Mouse (Mus musculus) heart, embryonic 10.5 days (tissue): ENCODE data around the gene Galnt6. TPM values are rescaled to one million over a fixed set of nuclear protein-coding genes. Genes with fewer than 3 reads are reported as not detected.

Experiments used
- DNase-seq: peaks from one replicate; pipeline ENCODE4 v3.0.0-alpha.2; 2017; ENCODE audit warnings: low spot score
- H3K27ac ChIP-seq: fragments of 300-500 bp; sonication (generic); 2 replicates; pipeline ENCODE4 v1.5.1; 2016; ENCODE audit warnings: mild to moderate bottlenecking
- H3K27me3 ChIP-seq: fragments of 300-500 bp; sonication (generic); 2 replicates; pipeline ENCODE4 v1.6.1; 2016; ENCODE audit warnings: mild to moderate bottlenecking; ENCODE audit not compliant: poor library complexity, insufficient read depth, severe bottlenecking
- H3K36me3 ChIP-seq: fragments of 300-500 bp; sonication (generic); 2 replicates; pipeline ENCODE4 v1.6.1; 2016; ENCODE audit warnings: mild to moderate bottlenecking, moderate library complexity
- H3K4me1 ChIP-seq: fragments of 300-500 bp; sonication (generic); 2 replicates; pipeline ENCODE4 v1.6.1; 2016; ENCODE audit warnings: mild to moderate bottlenecking
- H3K4me3 ChIP-seq: fragments of 300-500 bp; sonication (generic); 2 replicates; pipeline ENCODE4 v1.5.1; 2016; ENCODE audit warnings: mild to moderate bottlenecking, moderate library complexity
- H3K9me3 ChIP-seq: fragments of 300-500 bp; sonication (generic); 2 replicates; pipeline ENCODE4 v1.6.1; 2016; ENCODE audit warnings: mild to moderate bottlenecking, moderate library complexity
- WGBS: fragments of 180-500 bp; shearing (Covaris S2); methylation state at CpG from one replicate; pipeline ENCODE4 v1.1.7; 2016; 5-methylcytosine and 5-hydroxymethylcytosine counted together
- microRNA-seq: library from miRNA; unstranded; fragments of <30 nt; microRNA quantifications from one replicate; pipeline ENCODE4, GENCODE M21; 2017
- polyA plus RNA-seq: library from polyadenylated mRNA; unstranded; fragments of >200 nt; fragmentation: Nextera tagmentation; extraction: Ambion mirVana; gene quantifications from 2 replicates; pipeline ENCODE4 v1.2.1, GENCODE M21; 2016

The Galnt6 gene
- polyA plus RNA-seq, 1 experiment from 2014 or later = 0.18 TPM

DNA sequence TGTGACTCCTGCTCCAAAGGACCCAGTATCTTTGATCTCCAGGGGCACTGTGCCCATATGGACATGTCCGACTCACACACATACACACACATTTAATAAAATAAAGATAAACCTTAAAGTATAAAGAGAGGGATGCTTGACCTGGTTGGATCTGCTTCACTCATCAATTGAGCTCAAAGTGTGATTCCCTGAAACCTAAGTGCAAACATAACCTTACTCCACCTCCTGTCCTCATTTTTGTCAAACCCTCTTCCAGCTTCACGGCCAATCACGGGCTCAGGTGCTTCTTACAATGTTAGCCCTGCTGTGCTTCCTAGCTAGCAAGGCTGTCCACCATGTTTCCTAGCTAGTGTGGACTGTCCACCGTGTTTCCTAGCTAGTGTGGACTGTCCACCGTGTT is 74.0 kb downstream of the Galnt6 start:
- Histone ChIP-seq H3K9me3 (no peaks in the 10 kb centered on the region), H3K4me1 (peaks cover 27% of the 10 kb centered on the region), H3K4me3 (no peak overlapping the region), H3K27me3 (no peaks in the 10 kb centered on the region), H3K27ac (no peak overlapping the region), H3K36me3 (no peaks in the 10 kb centered on the region)
- 81% methylated on average over 5 of the region's 5 CpGs for WGBS
- DNase-seq = no peak

GRCm38 (mm10) chr15:100654271-100654670 is 74.9 kb downstream of the Galnt6 start:
- no peak for DNase-seq
- WGBS = 80% methylated on average over 1 of the region's 1 CpGs
- H3K4me1 ChIP-seq = peaks cover 36% of the 10 kb centered on the region

DNA sequence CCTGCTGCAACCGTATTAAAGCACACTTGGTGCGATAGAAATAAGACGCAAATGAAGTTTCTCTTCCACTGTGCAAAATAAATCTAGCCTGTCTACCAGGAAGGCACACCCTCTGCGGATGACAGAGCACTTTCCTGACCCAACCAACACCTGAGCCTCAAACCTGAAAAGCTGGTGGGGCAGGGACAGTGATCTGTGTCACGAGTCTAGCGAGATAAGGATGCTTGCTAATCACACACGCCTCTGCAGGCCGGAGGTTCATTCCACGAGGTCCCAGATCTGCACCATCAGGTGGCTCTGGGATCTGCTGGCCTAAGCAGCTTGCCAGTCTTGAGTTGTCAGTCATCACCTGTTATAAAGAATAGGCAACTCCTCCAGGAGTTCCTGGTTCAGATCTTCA is 77.6 kb downstream of the Galnt6 start:
- Histone ChIP-seq H3K36me3 (no peaks in the 10 kb centered on the region), H3K27ac (no peak overlapping the region), H3K9me3 (no peaks in the 10 kb centered on the region), H3K4me3 (no peak overlapping the region), H3K4me1 (peaks cover 33% of the 10 kb centered on the region), H3K27me3 (no peaks in the 10 kb centered on the region)
- 59% methylated on average over 9 of the region's 9 CpGs for WGBS
- DNase-seq = no peak

More at GRCm38 (mm10) chr15:100654271-100654670, 74.9 kb downstream of the Galnt6 start:
- no peak overlapping the region for H3K4me3 ChIP-seq
- no peaks in the 10 kb centered on the region for H3K9me3 ChIP-seq
- no peak overlapping the region for H3K27ac ChIP-seq
- no peaks in the 10 kb centered on the region for H3K27me3 ChIP-seq
- no peaks in the 10 kb centered on the region for H3K36me3 ChIP-seq

DNA sequence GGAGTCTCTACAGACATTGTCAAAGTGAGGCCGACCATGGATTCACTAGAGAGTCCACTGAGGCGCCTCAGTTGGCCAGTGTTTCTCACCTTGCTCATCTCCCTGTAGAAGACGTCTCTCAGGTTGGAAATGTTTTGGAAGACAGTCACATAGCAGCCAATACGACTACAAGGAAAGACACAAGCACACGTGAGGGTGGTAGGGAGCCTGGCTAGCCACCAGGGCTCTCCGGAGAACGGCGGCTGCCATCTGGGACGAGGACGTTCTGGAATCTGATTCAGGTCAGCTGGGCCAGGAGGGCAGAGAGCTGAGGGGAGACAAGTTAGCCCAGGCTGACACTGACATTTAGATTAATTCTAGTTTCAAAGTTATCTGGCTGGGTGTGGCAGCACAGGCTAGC is 79.1 kb downstream of the Galnt6 start:
- no peaks in the 10 kb centered on the region for H3K36me3 ChIP-seq
- no peak overlapping the region for H3K27ac ChIP-seq
- WGBS = 76% methylated on average over 10 of the region's 10 CpGs
- H3K4me3 ChIP-seq = no peak overlapping the region
- DNase-seq = no peak
- H3K9me3 ChIP-seq = no peaks in the 10 kb centered on the region
- peaks cover 29% of the 10 kb centered on the region for H3K4me1 ChIP-seq
- H3K27me3 ChIP-seq = no peaks in the 10 kb centered on the region

GRCm38 (mm10) chr15:100646161-100646560 is 83.0 kb downstream of the Galnt6 start:
- no peak overlapping the region for H3K4me3 ChIP-seq
- peaks cover 30% of the 10 kb centered on the region for H3K4me1 ChIP-seq
- WGBS = 72% methylated on average over 6 of the region's 6 CpGs
- H3K9me3 ChIP-seq = no peaks in the 10 kb centered on the region
- H3K27me3 ChIP-seq = no peaks in the 10 kb centered on the region
- no peak for DNase-seq
- no peak overlapping the region for H3K27ac ChIP-seq
- no peaks in the 10 kb centered on the region for H3K36me3 ChIP-seq

GRCm38 (mm10) chr15:100642451-100642850 is 86.7 kb downstream of the Galnt6 start:
- Histone ChIP-seq H3K4me3 (no peak overlapping the region), H3K27ac (no peak overlapping the region), H3K4me1 (peaks cover 34% of the 10 kb centered on the region), H3K27me3 (peaks cover 16% of the 10 kb centered on the region), H3K36me3 (no peaks in the 10 kb centered on the region), H3K9me3 (no peaks in the 10 kb centered on the region)
- DNase-seq = no peak
- WGBS = 90% methylated on average over 7 of the region's 7 CpGs

Small RNA genes within 50 kb of the gene (microRNA-seq; reads per million reads assigned to microRNA genes)
- gene Mir6961 = not detected

Other genes starting within 250 kb of the Galnt6 start
- gene Csrnp2, start 233.9 kb downstream of the Galnt6 start, polyA plus RNA-seq = 11.6 and 13.6 TPM in 2 replicates
- gene Tfcp2, start 177.4 kb downstream of the Galnt6 start, polyA plus RNA-seq = 22.4 TPM in 2 replicates
- gene Pou6f1, start 129.4 kb downstream of the Galnt6 start, polyA plus RNA-seq = 2.0 and 2.1 TPM in 2 replicates
- gene Dazap2, start 114.0 kb downstream of the Galnt6 start, polyA plus RNA-seq = 209 and 212 TPM in 2 replicates
- gene Smagp, start 92.4 kb downstream of the Galnt6 start, polyA plus RNA-seq = 16.2 and 16.9 TPM in 2 replicates
- gene Bin2, start 59.8 kb downstream of the Galnt6 start, polyA plus RNA-seq = 4.3 and 10.3 TPM in 2 replicates
- gene Cela1, start 41.5 kb downstream of the Galnt6 start, polyA plus RNA-seq = 1.5 and 2.4 TPM in 2 replicates
- 2.2 and 2.3 TPM in 2 replicates for gene Slc4a8, start 32.4 kb upstream of the Galnt6 start, polyA plus RNA-seq
- gene Scn8a, start 140.5 kb upstream of the Galnt6 start, polyA plus RNA-seq = 0.70 and 2.0 TPM in 2 replicates